Mouse (Mus musculus): Measurements from ENCODE around the gene Xirp1. TPM values are rescaled to one million over a fixed set of nuclear protein-coding genes. Genes with fewer than 3 reads are reported as not detected.
A peak's percentile ranks its signal among the peaks of the same experiment; 100 is the strongest.

Xirp1 gene
- total RNA-seq, 2 experiments from 2014 or later, result 0.07 to 0.12 TPM

- no peak for DNase-seq (ENCODE audit: low spot score in 2 of 2)
Observed at GRCm38 (mm10) chr9:119988304-119988703, 35.1 kb downstream of the Xirp1 start.

GRCm38 (mm10) chr9:119985881-119986574 lies 37.4 kb downstream of the Xirp1 start:
- no peak for DNase-seq (ENCODE audit: low spot score in 2 of 2)

- no peak for DNase-seq (ENCODE audit: low spot score in 2 of 2)
Observed at GRCm38 (mm10) chr9:119984536-119985011, 38.8 kb downstream of the Xirp1 start, which contains the start of gene Csrnp1. Csrnp1 (minus strand) TSS chr9:119984658.

GRCm38 (mm10) chr9:119983585-119984535 lies 39.5 kb downstream of the Xirp1 start:
- DNase-seq (ENCODE audit: low spot score in 2 of 2), result peak; percentile 87 to 93

GRCm38 (mm10) chr9:119982956-119983551 lies 40.3 kb downstream of the Xirp1 start:
- no peak for DNase-seq (ENCODE audit: low spot score in 2 of 2)

- DNase-seq (ENCODE audit: low spot score in 2 of 2), result no peak
Observed at GRCm38 (mm10) chr9:119982241-119982811, 41.1 kb downstream of the Xirp1 start.

- peak in 1 of 2 experiments; percentile 67 for DNase-seq (ENCODE audit: low spot score in 2 of 2)
Observed at GRCm38 (mm10) chr9:119981183-119982179, 41.9 kb downstream of the Xirp1 start.

GRCm38 (mm10) chr9:119980770-119981182 lies 42.6 kb downstream of the Xirp1 start:
- no peak for DNase-seq (ENCODE audit: low spot score in 2 of 2)

GRCm38 (mm10) chr9:119979749-119980148 lies 43.6 kb downstream of the Xirp1 start:
- DNase-seq (ENCODE audit: low spot score in 2 of 2), result no peak

- DNase-seq (ENCODE audit: low spot score in 2 of 2), result peak; percentile 65 to 80
Observed at GRCm38 (mm10) chr9:119978811-119979441, 44.5 kb downstream of the Xirp1 start.

GRCm38 (mm10) chr9:119978151-119978810 lies 45.1 kb downstream of the Xirp1 start:
- DNase-seq (ENCODE audit: low spot score in 2 of 2), result no peak

- DNase-seq (ENCODE audit: low spot score in 2 of 2), result no peak
Observed at GRCm38 (mm10) chr9:119977557-119978060, 45.8 kb downstream of the Xirp1 start.

GRCm38 (mm10) chr9:119976704-119977556 lies 46.5 kb downstream of the Xirp1 start:
- no peak for DNase-seq (ENCODE audit: low spot score in 2 of 2)

GRCm38 (mm10) chr9:119975286-119975685 lies 48.1 kb downstream of the Xirp1 start:
- DNase-seq (ENCODE audit: low spot score in 2 of 2), result no peak

GRCm38 (mm10) chr9:119974609-119975008 lies 48.8 kb downstream of the Xirp1 start:
- no peak for DNase-seq (ENCODE audit: low spot score in 2 of 2)

GRCm38 (mm10) chr9:119973869-119974520 lies 49.4 kb downstream of the Xirp1 start:
- DNase-seq (ENCODE audit: low spot score in 2 of 2), result no peak

- DNase-seq (ENCODE audit: low spot score in 2 of 2), result no peak
Observed at GRCm38 (mm10) chr9:119973281-119973680, 50.1 kb downstream of the Xirp1 start.
